Mouse (Mus musculus): Measurements from ENCODE around the gene Hspb9. TPM values are rescaled to one million over a fixed set of nuclear protein-coding genes. Genes with fewer than 3 reads are reported as not detected.

Hspb9 gene
- total RNA-seq, 2 experiments from 2014 or later = not detected

DNA sequence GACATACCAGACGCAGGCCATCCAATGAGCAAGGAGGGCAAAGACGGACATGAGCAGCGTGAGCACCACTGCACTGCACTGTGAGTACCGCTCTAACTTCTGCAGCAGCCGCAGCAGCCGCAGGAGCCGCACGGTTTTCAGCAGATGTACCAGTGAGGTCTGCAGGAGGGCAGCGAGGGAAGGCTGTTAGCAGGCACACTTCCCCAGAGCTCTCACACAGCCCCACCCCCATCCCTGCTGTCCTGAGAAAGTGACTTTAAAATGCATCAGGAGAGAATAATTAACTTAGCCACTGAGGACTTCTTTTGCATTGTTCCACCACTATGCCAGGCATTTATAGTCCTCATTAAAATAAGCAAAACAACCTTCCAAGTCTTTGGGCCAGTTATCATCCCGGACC, 38.6 kb downstream of the Hspb9 start:
- Histone ChIP-seq H3K27ac (peak overlapping the region; percentile 85), H3K4me3 (no peak overlapping the region)
- no peak for TF ChIP-seq CTCF (IDR thresholded peaks at IDR 0.05)
- intact Hi-C loops (cut with DNase I) = loop anchor here (5.0 kb wide), 1 partner anchor 190 kb away; no protein-coding TSS in a partner anchor
- DNase-seq (ENCODE audit: extremely low spot score in 1 of 2, low spot score in 2 of 2) = no peak

- no peak overlapping the region for H3K4me3 ChIP-seq
- intact Hi-C loops (cut with DNase I) = loop anchor here (5.0 kb wide), 1 partner anchor 192 kb away; no protein-coding TSS in a partner anchor
- peak; percentile 51 to 68 for DNase-seq (ENCODE audit: extremely low spot score in 1 of 2, low spot score in 2 of 2)
- TF ChIP-seq CTCF (IDR thresholded peaks at IDR 0.05) = no peak
- peak overlapping the region; percentile 86 for H3K27ac ChIP-seq
Observed at GRCm38 (mm10) chr11:100754021-100754692, 40.5 kb downstream of the Hspb9 start.

- intact Hi-C loops (cut with DNase I) = loop anchor here (5.0 kb wide), 1 partner anchor 192 kb away; no protein-coding TSS in a partner anchor
- TF ChIP-seq CTCF (IDR thresholded peaks at IDR 0.05) = no peak
- DNase-seq (ENCODE audit: extremely low spot score in 1 of 2, low spot score in 2 of 2) = peak in 1 of 2 experiments; percentile 47
- H3K4me3 ChIP-seq = no peak overlapping the region
- peak overlapping the region; percentile 86 for H3K27ac ChIP-seq
Observed at GRCm38 (mm10) chr11:100754693-100755057, 41.0 kb downstream of the Hspb9 start.

DNA sequence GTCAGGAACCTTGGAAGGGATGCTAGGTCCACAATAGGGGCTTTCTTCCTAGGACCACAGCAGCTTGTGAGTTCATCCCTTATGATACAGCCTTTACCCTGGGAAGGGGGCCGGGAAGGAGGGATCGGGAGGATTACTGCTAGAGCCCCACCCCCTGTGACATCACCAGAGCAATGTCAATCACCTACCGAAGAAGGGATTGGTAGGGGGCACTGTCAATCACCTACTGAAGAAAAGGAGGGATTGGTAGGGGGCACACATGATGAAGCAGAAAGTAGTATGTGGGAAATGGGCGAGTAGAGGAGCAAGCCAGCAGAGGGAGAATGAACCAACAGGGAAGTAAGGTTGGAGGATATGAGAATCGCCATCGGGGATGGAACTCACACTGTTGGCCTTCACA, 42.8 kb downstream of the Hspb9 start:
- H3K4me3 ChIP-seq = no peak overlapping the region
- H3K27ac ChIP-seq = no peak overlapping the region
- no peak for DNase-seq (ENCODE audit: extremely low spot score in 1 of 2, low spot score in 2 of 2)
- no peak for TF ChIP-seq CTCF (IDR thresholded peaks at IDR 0.05)
- intact Hi-C loops (cut with DNase I) = no loop called here

GRCm38 (mm10) chr11:100757566-100757965, 43.9 kb downstream of the Hspb9 start:
- intact Hi-C loops (cut with DNase I) = no loop called here
- Histone ChIP-seq H3K4me3 (no peak overlapping the region), H3K27ac (no peak overlapping the region)
- DNase-seq (ENCODE audit: extremely low spot score in 1 of 2, low spot score in 2 of 2) = no peak
- TF ChIP-seq CTCF (IDR thresholded peaks at IDR 0.05) = no peak

DNA sequence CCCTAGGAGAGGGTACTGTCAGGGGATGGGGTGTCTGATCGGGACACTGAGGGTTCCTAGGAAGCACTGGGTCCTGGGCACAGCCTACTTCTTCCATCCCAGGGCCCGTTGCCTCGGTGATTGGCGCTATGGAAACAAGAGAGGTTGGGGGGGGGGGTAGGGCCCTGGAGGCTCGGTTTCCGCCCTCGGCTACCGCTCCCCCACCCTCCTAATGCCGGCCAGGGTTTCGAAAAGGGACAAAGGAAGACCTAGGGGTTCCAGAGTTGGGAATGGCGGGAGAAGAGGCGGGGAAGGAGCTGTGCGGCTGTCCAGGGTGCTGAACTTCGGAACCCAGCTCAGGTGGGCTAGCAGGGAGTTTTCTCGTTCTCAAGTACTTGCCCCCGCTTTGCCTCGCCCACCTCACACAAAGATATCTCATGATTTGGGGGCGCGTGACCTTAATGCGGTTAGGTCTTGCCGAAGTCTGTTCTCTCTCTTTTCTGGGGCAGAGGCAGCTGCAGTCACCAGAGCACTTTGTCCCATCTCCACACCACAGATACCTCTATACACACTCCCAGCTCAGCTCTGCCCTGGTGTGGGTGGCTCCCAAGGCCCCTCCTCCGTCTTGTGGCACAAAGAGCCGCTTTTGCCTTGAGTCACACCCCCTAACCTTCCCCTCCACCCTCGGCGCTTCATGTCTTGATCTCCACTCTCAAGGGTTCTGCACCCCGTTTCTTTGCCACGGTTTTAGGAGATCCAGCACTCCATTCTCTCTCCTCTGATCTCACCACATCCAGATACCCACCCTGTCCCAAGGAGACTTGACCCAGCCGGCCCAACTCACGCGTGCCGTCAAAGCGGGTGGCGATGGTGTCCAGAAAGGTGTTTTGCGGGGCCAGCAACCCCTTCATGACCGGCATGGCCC, 45.3 kb downstream of the Hspb9 start:
- intact Hi-C loops (cut with DNase I) = no loop called here
- H3K27ac ChIP-seq = peak overlapping the region; percentile 69
- no peak; the same call in 1 of the 2 replicates for TF ChIP-seq CTCF (IDR thresholded peaks at IDR 0.05)
- peak overlapping the region; percentile 51 for H3K4me3 ChIP-seq
- DNase-seq (ENCODE audit: extremely low spot score in 1 of 2, low spot score in 2 of 2) = no peak

DNA sequence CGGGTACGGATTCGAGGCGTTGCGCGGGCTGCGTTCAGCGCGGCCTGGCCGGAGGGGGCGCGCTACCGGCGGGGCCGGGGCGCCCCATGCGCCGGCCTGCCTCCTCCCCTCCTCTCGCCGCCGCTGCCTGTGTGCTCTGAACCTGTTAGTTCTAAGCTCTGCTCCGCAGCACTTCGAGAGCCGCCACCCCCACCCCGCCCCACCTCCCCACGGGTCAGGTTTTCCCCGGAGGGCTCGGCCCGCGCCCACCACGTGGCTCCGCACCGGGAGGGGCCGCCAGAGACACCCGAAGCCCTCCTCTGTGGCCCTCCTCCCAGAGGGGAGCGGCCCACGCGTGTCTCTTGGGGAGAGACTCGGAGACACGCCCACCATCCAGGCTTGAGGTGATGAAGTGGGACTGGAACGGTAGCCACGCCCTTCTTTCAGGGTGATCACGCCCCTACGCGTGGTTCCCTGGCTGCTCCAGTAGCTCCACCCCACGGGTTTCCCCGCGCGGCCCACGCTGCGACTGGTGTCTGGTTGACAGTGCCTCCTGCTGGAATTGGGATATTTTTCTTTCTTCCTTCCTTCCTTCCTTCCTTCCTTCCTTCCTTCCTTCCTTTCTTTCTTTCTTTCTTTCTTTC, 46.1 kb downstream of the Hspb9 start, which contains the start of gene Kcnh4:
TSS of gene Kcnh4 (minus strand) at position 332 of the 623 bp plus-strand sequence.
- DNase-seq (ENCODE audit: extremely low spot score in 1 of 2, low spot score in 2 of 2) = peak; percentile 89
- peak; percentile 48 for TF ChIP-seq CTCF (IDR thresholded peaks at IDR 0.05)
- Histone ChIP-seq H3K27ac (peak within 1 kb of the TSS; percentile 69), H3K4me3 (peak within 1 kb of the TSS; percentile 51)
- intact Hi-C loops (cut with DNase I) = loop anchor here (2.0 kb wide), 1 partner anchor 189 kb away; no protein-coding TSS in a partner anchor

DNA sequence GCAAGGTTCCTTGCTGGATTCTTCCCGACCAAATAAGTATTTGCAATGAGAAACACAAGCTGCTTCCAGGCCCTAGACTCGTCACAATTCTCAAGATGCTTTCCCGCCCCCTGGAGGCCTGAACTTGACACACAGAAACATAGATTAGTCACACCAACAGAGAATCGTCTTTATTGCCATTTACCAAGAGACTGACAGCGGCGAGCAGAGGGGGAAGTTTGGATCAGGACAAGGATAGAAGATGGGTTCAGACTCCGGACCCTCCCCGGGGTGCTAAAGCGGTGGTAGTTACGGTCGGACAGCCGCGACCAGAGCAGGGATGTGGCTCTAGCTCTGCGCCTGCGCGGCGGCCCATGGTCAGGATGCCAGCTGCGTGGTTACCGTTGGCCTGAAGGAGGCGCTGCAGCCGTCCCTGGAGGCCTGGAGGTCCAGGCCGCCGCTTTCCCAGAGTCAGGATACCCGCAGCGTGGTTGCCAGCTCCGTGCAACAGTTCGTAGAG, 47.9 kb downstream of the Hspb9 start:
- Histone ChIP-seq H3K4me3 (peak overlapping the region; percentile 46), H3K27ac (peak overlapping the region; percentile 69)
- peak; percentile 85 for TF ChIP-seq CTCF (IDR thresholded peaks at IDR 0.05)
- intact Hi-C loops (cut with DNase I) = loop anchor here (1.0 to 2.0 kb wide), 2 partner anchors 47 to 191 kb away; no protein-coding TSS in a partner anchor
- peak; percentile 83 to 93 for DNase-seq (ENCODE audit: extremely low spot score in 1 of 2, low spot score in 2 of 2)

GRCm38 (mm10) chr11:100762831-100763230, 49.2 kb downstream of the Hspb9 start, which contains the start of gene Hcrt:
TSS of gene Hcrt (minus strand) at chr11:100762931.
- no peak for TF ChIP-seq CTCF (IDR thresholded peaks at IDR 0.05)
- intact Hi-C loops (cut with DNase I) = no loop called here
- Histone ChIP-seq H3K27ac (peak within 1 kb of the TSS; percentile 69), H3K4me3 (peak within 1 kb of the TSS; percentile 46)
- DNase-seq (ENCODE audit: extremely low spot score in 1 of 2, low spot score in 2 of 2) = no peak

Other genes starting within 250 kb of the Hspb9 start
- 100 to 1,000 TPM in 1 of 2 experiments, 10 to 100 TPM in 1; 98.9 to 109 TPM for gene Klhl11, start 241.1 kb upstream of the Hspb9 start, total RNA-seq (2021)
- gene Acly, start 185.8 kb upstream of the Hspb9 start, total RNA-seq (2021) = 100 to 1,000 TPM; 119 to 131 TPM
- 1 to 10 TPM; 1.0 to 1.4 TPM for gene Ttc25, start 168.2 kb upstream of the Hspb9 start, total RNA-seq (2021)
- 100 to 1,000 TPM; 117 to 121 TPM for gene Cnp, start 138.9 kb upstream of the Hspb9 start, total RNA-seq (2021)
- gene Nkiras2, start 94.6 kb upstream of the Hspb9 start, total RNA-seq (2021) = 10 to 100 TPM; 13.2 to 13.6 TPM
- gene Dnajc7, start 93.7 kb upstream of the Hspb9 start, total RNA-seq (2021) = 100 to 1,000 TPM; 248 to 263 TPM
- gene Zfp385c, start 21.4 kb upstream of the Hspb9 start, total RNA-seq (2021) = under 1 TPM; 0.16 to 0.26 TPM
- 1 to 10 TPM; 3.0 to 3.7 TPM for gene Dhx58, start 9.6 kb upstream of the Hspb9 start, total RNA-seq (2021)
- 10 to 100 TPM; 60.5 to 61.7 TPM for gene Kat2a, start 1.4 kb upstream of the Hspb9 start, total RNA-seq (2021)
- 100 to 1,000 TPM; 139 to 142 TPM for gene Rab5c, start 24.4 kb downstream of the Hspb9 start, total RNA-seq (2021)
- gene Kcnh4, start 46.1 kb downstream of the Hspb9 start, total RNA-seq (2021) = 10 to 100 TPM; 17.2 to 18.4 TPM
- gene Hcrt, start 49.1 kb downstream of the Hspb9 start, total RNA-seq (2021) = not detected
- gene Ghdc, start 57.1 kb downstream of the Hspb9 start, total RNA-seq (2021) = 1 to 10 TPM; 7.3 TPM
- gene Stat5b, start 136.9 kb downstream of the Hspb9 start, total RNA-seq (2021) = 10 to 100 TPM; 23.6 to 25.0 TPM
- 1 to 10 TPM; 1.7 to 2.0 TPM for gene Stat5a, start 145.5 kb downstream of the Hspb9 start, total RNA-seq (2021)
- gene Stat3, start 225.7 kb downstream of the Hspb9 start, total RNA-seq (2021) = 10 to 100 TPM; 35.7 to 40.9 TPM